Mouse (Mus musculus) olfactory bulb, adult 2 months (tissue): ENCODE results near the gene Mindy4.

Experiments
- CTCF ChIP-seq: fragments of 200-500 bp; IDR thresholded peaks from 2 replicates; pipeline ENCODE4 v1.5.1; 2012; ENCODE audit warnings: low read depth, mild to moderate bottlenecking, low read length, moderate library complexity; ENCODE audit not compliant: insufficient read depth
- POLR2A ChIP-seq: fragments of 200-500 bp; IDR thresholded peaks from 2 replicates; pipeline ENCODE4 v1.6.1; 2012; ENCODE audit warnings: mild to moderate bottlenecking, low read depth, low read length, moderate library complexity; ENCODE audit not compliant: insufficient read depth

DNA sequence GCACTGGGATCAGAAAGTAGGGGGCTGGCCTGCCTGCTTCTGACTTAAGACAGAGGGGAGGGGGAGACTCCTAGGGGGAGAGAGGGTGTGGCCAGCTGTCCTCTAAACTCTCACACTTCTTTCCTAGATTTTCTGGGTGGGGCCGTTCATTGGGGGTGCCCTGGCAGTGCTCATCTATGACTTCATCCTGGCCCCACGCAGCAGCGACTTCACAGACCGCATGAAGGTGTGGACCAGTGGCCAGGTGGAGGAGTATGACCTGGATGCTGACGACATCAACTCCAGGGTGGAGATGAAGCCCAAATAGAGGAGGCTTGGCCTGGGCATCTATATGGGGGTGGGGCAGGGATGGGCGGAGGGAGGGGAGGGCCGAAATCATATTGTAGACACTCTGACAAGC, 143.3 kb downstream of the Mindy4 start:
- TF ChIP-seq POLR2A (no peak), CTCF (no peak)
